Comparison of ENCODE assay signal across 17 mouse cellular contexts in the genomic region with DNA sequence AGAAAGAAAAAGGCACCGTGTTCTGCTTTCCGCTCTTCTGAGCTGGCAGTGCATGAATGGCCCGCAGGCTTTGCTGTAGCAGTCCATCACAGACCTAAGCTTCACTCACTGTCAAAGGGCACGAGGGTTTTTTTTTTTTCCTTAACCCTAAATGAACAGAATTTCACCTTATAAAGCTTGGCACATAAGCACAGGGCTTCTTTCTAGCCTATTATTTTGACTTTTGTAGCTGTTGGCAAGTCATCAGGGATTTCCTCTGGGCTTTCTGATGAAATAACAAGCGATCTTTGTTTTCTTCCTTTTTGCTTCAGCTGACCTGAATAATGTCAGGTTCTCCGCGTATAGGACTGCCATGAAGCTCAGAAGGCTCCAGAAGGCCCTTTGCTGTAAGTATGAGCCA.
DNase-seq lines count a peak whose midpoint lies in the region; ATAC-seq and TF ChIP-seq lines count a peak whose summit lies in the region.
"Had no signal": no experiment of that assay in that cellular context is flagged by ENCODE, and none has a peak within 500 bp of the region (broad histone marks: within the 10 kb centered on the region; RNA-seq: fewer than 3 reads in every experiment).

No protein-coding gene starts in this region.

- H3K4me2 ChIP-seq in hindbrain, postnatal 0 days (ENCODE audit: low read depth, low read length): no peak overlapping the region
- H3K4me2 ChIP-seq in hindbrain, embryonic 14.5 days (replicated peaks): no peak overlapping the region
- H3K4me2 ChIP-seq in midbrain, postnatal 0 days (ENCODE audit: low read depth, low read length, poor library complexity, severe bottlenecking): no peak overlapping the region
- no peak overlapping the region for H3K4me2 ChIP-seq in midbrain, embryonic 16.5 days (ENCODE audit: low read length)
- H3K4me2 ChIP-seq: heart, embryonic 11.5 days; heart, embryonic 15.5 days; hindbrain, embryonic 15.5 days had no signal

- no peak overlapping the region for H3K4me3 ChIP-seq in hindbrain, postnatal 0 days (ENCODE audit: low read length)
- no peak overlapping the region for H3K4me3 ChIP-seq in hindbrain, embryonic 14.5 days (replicated peaks; ENCODE audit: low read length)
- no peak overlapping the region for H3K4me3 ChIP-seq in midbrain, postnatal 0 days (ENCODE audit: low read depth, low read length)
- H3K4me3 ChIP-seq in midbrain, embryonic 16.5 days (ENCODE audit: low read depth, low read length): no peak overlapping the region
- H3K4me3 ChIP-seq: embryonic facial prominence, embryonic 10.5 days; heart, adult 2 months; heart, embryonic 15.5 days; hindbrain, embryonic 15.5 days had no signal

- peak; percentile 5 to 9 for DNase-seq in cerebellum, postnatal 10 days
- no peak for DNase-seq in cerebellum, adult 9-10 months
- DNase-seq in hindbrain, postnatal 0 days (ENCODE audit: low spot score): peak; percentile 18
- no peak for DNase-seq in hindbrain, embryonic 14.5 days (ENCODE audit: low spot score)
- DNase-seq in midbrain, postnatal 0 days (ENCODE audit: low spot score): peak; percentile 10
- no peak for DNase-seq in embryo, embryonic 10.5 days (ENCODE audit: low spot score)
- DNase-seq: adrenal gland, postnatal 14 days; cerebellum, adult 2 months; forebrain, postnatal 0 days; gastrocnemius, postnatal 14 days; heart, adult 2 months; heart, postnatal 14 days had no signal

- TF ChIP-seq CTCF in hindbrain, postnatal 0 days (IDR thresholded peaks at IDR 0.05; ENCODE audit: low read depth): no peak
- TF ChIP-seq CTCF in midbrain, postnatal 0 days (IDR thresholded peaks at IDR 0.05): no peak

- H3K27me3 ChIP-seq in hindbrain, postnatal 0 days (ENCODE audit: insufficient read depth, low read length): no peaks in the 10 kb centered on the region
- no peaks in the 10 kb centered on the region for H3K27me3 ChIP-seq in hindbrain, embryonic 14.5 days (ENCODE audit: control insufficient read depth, insufficient read depth, low read length)
- H3K27me3 ChIP-seq in midbrain, postnatal 0 days (ENCODE audit: insufficient read depth, low read length): no peaks in the 10 kb centered on the region
- H3K27me3 ChIP-seq in midbrain, embryonic 16.5 days (ENCODE audit: control insufficient read depth, insufficient read depth, low read depth, low read length): no peaks in the 10 kb centered on the region
- H3K27me3 ChIP-seq: heart, embryonic 15.5 days; hindbrain, embryonic 15.5 days had no signal

- 49% methylated on average over 7 of the region's 7 CpGs for WGBS in hindbrain, postnatal 0 days
- WGBS in hindbrain, embryonic 14.5 days: 44% methylated on average over 7 of the region's 7 CpGs
- 53% methylated on average over 7 of the region's 7 CpGs for WGBS in midbrain, postnatal 0 days
- 36% methylated on average over 7 of the region's 7 CpGs for WGBS in midbrain, embryonic 16.5 days

- H3K9ac ChIP-seq in hindbrain, postnatal 0 days (replicated peaks; ENCODE audit: low read length): no peak overlapping the region
- H3K9ac ChIP-seq in hindbrain, embryonic 14.5 days: no peak overlapping the region
- no peak overlapping the region for H3K9ac ChIP-seq in midbrain, postnatal 0 days (replicated peaks; ENCODE audit: low read length, poor library complexity, severe bottlenecking)
- H3K9ac ChIP-seq in midbrain, embryonic 16.5 days (ENCODE audit: low read depth, low read length): no peak overlapping the region
- H3K9ac ChIP-seq: forebrain, postnatal 0 days; heart, embryonic 15.5 days; hindbrain, embryonic 15.5 days had no signal

- no peak for ATAC-seq in hindbrain, postnatal 0 days
- ATAC-seq in hindbrain, embryonic 14.5 days (ENCODE audit: low FRiP score): no peak
- ATAC-seq in midbrain, postnatal 0 days (ENCODE audit: low FRiP score): no peak
- ATAC-seq in midbrain, embryonic 16.5 days: no peak; the same call in 1 of the 2 replicates
- ATAC-seq: forebrain, postnatal 0 days had no signal

- H3K27ac ChIP-seq in hindbrain, postnatal 0 days: peak overlapping the region; percentile 11; the same call in 1 of the 2 replicates
- H3K27ac ChIP-seq in hindbrain, embryonic 14.5 days: no peak overlapping the region; the same call in 1 of the 2 replicates
- H3K27ac ChIP-seq in midbrain, postnatal 0 days (ENCODE audit: low read depth, low read length): no peak overlapping the region
- no peak overlapping the region for H3K27ac ChIP-seq in midbrain, embryonic 16.5 days (ENCODE audit: low read length)
- H3K27ac ChIP-seq: embryonic facial prominence, embryonic 10.5 days; heart, adult 2 months; heart, embryonic 15.5 days; hindbrain, embryonic 15.5 days had no signal

- H3K9me3 ChIP-seq in hindbrain, postnatal 0 days (ENCODE audit: low read length): no peaks in the 10 kb centered on the region
- H3K9me3 ChIP-seq in hindbrain, embryonic 14.5 days (ENCODE audit: control insufficient read depth, low read length): no peaks in the 10 kb centered on the region
- H3K9me3 ChIP-seq in midbrain, postnatal 0 days (ENCODE audit: low read length): no peaks in the 10 kb centered on the region
- H3K9me3 ChIP-seq in midbrain, embryonic 16.5 days (replicated peaks; ENCODE audit: control insufficient read depth, low read length, poor library complexity, severe bottlenecking): no peaks in the 10 kb centered on the region
- H3K9me3 ChIP-seq: embryonic facial prominence, embryonic 10.5 days; heart, embryonic 15.5 days; hindbrain, embryonic 15.5 days had no signal

- no peaks in the 10 kb centered on the region for H3K36me3 ChIP-seq in hindbrain, postnatal 0 days (ENCODE audit: insufficient read depth, low read length)
- no peaks in the 10 kb centered on the region for H3K36me3 ChIP-seq in hindbrain, embryonic 14.5 days (replicated peaks; ENCODE audit: control insufficient read depth, insufficient read depth)
- no peaks in the 10 kb centered on the region for H3K36me3 ChIP-seq in midbrain, postnatal 0 days (ENCODE audit: insufficient read depth, low read length)
- H3K36me3 ChIP-seq in midbrain, embryonic 16.5 days (ENCODE audit: control insufficient read depth, insufficient read depth, low read length): no peaks in the 10 kb centered on the region
- H3K36me3 ChIP-seq: embryonic facial prominence, embryonic 10.5 days; heart, embryonic 15.5 days; hindbrain, embryonic 15.5 days had no signal

- no peaks in the 10 kb centered on the region for H3K4me1 ChIP-seq in hindbrain, postnatal 0 days (ENCODE audit: insufficient read depth, low read length)
- H3K4me1 ChIP-seq in hindbrain, embryonic 14.5 days (replicated peaks; ENCODE audit: control insufficient read depth, insufficient read depth, low read length): no peaks in the 10 kb centered on the region
- H3K4me1 ChIP-seq in midbrain, postnatal 0 days (ENCODE audit: insufficient read depth, low read length): no peaks in the 10 kb centered on the region
- H3K4me1 ChIP-seq in midbrain, embryonic 16.5 days (ENCODE audit: control insufficient read depth, insufficient read depth, low read length): no peaks in the 10 kb centered on the region
- H3K4me1 ChIP-seq: embryonic facial prominence, embryonic 10.5 days; heart, embryonic 15.5 days; hindbrain, embryonic 15.5 days had no signal

Comparison
In these comparisons a context has a peak if more than half of its experiments do, and no peak if none do; other contexts are left out.
1. DNase-seq: peak in cerebellum, postnatal 10 days (2 of 2), hindbrain, postnatal 0 days (single experiment) and midbrain, postnatal 0 days (single experiment); none in cerebellum, adult 9-10 months (single experiment), hindbrain, embryonic 14.5 days (single experiment) and embryo, embryonic 10.5 days (single experiment).